Mouse (Mus musculus) c-Kit-positive CD71-negative TER-119-negative erythroid progenitor cells, embryonic 14.5 days (primary cell): ENCODE data around the gene Plppr5.

Experiments
- DNase-seq: peaks from one replicate; pipeline ENCODE4 v3.0.0-alpha.2; 2013; ENCODE audit warnings: low read depth

Gene Plppr5

DNA sequence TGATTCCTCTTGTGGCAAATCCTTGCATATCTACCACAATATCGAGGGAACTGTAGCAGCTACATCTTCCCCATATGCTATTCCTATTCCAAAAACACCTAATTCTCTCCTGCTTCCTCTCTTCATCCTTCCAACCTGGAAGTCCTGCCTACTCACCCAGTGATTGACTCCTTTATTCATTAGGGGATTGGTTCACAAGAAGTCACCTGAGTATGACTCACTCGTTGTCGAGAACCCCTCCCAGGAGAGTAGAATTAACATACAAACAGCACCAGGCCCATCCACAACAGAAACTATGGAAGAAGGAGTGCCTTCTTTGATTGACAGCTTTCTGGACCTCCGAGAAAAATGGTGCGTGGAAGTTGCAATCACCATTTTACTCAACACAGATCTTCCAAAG is 121.7 kb downstream of the Plppr5 start:
- DNase-seq: no peak

DNA sequence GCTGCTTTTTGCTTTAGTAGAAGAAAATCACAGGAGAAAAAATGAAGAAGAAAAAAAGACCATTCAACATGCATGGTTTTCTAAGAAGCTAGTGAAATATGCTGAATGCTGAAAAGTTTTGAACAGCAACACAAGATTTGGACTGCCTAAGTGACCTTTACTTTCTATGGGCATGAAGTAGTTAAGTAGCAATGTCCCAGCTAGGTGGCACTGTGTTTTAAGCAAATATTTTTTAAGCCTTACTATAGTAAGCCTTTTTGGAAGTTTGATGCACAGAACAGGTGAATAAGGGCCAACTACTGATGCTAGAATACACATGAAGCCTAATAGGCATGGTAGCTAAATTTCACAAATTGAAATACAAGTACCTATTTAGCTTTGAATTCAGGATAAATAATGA is 134.2 kb downstream of the Plppr5 start:
- no peak for DNase-seq

DNA sequence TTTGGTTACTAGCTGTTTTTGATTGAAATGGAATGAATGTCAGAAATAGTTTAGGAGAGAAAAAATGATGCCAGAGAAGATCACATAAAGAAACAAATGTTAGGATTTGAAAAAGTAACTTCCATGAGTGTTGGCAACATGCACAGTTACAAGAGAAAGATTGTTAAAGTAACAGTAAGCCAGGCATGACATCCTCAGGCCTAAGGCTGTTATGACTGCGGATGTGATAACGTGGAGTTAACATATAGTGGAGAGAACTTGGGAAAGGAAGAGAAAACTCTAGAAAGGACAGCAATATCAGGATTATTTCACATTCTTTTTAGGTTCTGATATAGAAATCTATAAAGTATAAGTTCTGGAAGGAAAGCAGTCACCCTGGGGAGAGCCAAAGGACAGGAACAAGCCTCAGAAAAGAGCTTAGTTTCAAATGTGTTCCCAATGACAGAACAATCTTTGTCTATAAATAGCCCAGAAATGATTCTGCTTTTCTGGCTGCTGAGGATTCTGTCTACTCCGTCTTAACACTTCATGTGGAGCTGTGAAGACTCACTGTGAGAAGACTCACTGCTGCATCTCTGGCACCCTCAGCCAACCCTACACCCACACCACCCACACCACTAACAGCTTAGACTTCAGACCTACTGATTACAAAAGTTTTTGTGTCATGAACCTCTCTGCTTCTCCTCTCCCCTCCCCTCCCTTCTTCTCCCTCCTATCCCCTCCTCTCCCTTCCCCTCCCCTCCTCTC is 142.1 kb downstream of the Plppr5 start:
- no peak for DNase-seq

DNA sequence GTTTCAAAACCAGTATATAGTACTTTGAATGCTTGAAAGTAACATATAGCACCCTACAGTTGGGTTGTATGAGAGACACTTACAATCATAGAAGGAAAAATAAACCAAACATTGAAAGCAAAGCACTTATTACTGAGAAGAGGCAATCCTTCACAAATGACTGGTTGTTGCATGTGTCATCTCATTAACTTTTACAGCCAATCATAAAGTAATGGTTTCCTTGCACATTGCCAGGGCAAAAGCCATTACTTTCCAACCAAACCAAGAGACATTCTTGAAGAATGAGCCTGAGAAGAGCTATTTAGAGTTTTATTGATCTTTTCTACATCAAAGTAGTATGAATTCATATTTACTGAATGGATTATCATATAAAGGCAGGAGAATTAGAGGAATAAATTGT is 148.8 kb downstream of the Plppr5 start:
- DNase-seq: no peak

DNA sequence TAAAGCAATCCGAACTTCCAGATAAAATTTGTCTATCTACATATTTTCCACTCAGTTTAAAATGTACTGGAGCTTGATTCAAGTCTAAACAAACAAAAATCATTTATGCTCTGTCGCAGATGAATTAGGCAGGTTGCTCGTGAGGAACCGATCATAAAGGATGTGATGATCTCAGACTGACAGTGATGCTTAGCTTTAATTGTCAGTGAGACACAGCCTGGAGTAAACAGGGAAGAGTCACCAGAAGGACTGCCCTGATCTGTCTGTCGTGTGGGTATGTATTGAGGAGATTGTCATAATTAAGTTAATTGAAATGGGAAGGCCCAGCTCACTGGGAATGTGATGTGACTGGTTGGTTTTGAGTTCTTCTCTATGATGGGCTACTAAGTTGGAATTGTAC is 149.9 kb downstream of the Plppr5 start:
- no peak for DNase-seq

DNA sequence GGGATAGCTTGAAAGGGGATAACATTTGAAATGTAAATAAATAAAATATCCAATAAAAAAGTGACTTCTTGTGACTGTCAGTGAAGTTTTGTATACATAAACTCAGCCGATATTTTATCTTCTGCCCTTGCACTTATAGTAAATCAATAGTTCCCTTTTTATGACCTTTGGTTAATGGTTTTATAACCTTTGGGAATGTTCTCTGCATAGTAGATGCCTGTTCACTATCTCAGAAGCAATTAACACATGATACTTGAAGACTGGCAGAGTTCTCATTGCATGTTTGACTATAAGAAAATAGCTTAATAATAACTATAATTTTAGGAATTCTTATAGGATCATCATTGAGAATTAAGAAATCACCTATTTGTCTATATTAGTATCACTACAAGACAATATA is 150.9 kb downstream of the Plppr5 start:
- DNase-seq: no peak

DNA sequence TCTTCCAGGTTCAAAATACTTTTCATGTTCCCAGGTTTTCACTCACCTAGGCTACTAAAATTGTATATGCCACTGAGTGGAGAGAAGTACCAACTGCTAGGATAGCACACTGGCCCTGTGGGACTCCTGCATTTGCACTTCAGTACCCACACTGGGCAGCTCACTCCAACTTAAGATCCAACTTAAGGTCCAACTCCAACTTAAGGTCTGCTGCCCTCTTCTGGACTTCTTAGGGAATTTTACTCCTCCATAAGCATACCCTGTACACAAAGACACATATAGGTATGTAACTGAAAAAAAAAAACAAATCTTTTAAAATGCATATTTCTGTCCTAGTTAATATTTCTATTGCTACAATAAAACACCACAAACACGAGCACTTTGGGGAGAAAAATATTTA is 153.5 kb downstream of the Plppr5 start:
- DNase-seq: no peak

DNA sequence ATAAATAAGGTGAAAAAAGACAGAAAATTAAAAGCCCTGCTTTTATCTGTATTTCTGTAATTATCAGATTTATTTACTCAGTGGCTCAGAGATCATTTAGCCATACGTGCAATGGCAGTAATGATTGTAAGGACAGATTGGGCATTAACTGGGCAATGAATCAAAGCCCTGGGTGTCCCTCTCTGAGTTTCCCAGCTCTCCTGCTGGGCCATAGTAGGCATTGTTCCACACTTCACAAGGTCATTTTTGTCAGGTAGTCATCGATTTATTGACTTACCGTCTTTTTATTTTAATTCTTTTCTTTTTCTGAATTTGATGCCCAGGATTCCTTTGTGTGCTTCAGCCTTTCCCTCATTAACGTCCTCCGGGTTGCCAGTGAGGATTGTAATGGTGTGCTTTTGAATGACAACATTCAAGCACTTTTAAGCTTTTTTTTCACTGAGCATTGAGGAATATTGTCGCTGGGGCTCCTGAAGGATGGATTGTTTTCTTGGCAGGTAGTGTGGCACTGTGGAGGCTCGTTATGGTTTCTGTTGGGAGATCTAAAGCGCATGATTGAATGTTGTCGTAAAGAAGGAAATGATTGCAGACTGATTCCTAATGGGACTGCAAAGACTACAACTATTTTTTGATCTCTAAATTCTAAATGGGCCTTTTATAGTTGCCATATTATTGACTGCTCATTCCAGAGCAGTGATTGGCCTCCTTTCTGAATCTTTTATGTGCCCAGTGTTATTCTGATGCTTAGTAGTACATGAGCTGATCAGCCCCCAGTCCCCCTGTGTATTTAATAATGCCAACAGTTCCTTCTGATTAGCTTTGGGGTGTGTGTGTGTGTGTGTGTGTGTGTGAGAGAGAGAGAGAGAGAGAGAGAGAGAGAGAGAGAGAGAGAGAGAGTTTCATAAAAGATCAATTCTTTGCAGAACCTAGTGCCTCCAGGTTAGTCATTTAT is 154.8 kb downstream of the Plppr5 start:
- no peak for DNase-seq

DNA sequence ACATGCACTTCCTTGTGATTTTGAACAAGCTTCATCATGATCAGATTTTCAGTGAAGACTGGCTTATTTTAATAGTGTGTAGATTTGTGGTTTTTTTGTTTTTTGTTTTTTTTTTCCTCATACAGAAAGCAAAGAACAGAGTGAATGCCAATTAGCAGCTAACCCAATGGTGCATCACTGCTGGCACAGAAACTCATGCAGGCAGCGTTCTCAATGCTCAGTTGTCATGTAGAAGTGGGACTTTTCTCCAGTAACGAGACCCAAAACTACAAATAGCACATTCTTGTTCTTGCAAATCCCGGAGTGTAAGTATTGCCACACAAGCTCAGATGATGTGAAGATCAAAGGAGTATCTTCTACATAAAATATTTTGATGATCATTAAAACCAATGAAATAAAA is 156.9 kb downstream of the Plppr5 start:
- DNase-seq: no peak

DNA sequence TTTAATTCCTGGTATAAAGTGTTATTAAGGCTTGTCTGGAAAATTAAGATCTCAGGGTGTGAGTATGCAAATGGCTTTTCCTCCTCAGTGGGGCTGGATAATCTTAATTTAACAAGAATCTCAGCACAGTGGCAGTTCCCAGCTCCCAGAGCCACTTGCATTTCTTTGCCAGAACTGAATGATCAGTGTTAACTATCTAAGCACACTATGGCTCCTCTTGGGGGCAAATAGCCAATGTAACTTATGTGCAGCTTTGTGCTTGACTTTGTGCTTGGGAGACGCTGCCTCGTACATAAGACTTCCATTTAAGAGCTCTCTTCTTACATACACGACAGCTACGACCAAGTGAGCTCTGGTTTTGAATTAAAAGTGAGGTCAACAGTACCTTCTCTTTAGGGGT is 158.0 kb downstream of the Plppr5 start:
- no peak for DNase-seq
